Mouse (Mus musculus): ENCODE measurements around the gene Tekt3.

DNA sequence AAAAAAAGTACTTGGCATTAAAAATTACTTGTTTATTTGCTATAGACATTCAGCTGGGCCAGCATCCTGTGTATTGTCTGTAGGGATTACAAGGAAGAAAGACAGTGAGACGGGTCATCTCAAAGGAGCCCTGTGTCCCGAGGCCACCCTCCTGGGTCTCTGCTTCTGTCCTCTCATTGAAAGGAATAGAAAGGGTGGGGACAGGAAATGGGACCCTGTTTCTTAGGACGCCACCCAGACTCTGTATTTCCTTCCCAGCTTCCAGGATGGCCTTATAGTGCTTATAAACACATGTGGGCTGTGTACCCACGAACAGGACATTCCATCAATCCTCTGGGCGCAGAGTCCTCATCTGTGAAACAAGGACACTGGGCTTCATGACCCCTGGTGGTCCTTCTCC lies 30.8 kb downstream of the Tekt3 start:
- TF ChIP-seq CTCF (IDR thresholded peaks at IDR 0.05; ENCODE audit: low read depth, low read length) = no peak
- no peak for TF ChIP-seq GATA1 (IDR thresholded peaks at IDR 0.05; ENCODE audit: borderline replicate concordance, low read length)
- no peak for TF ChIP-seq POLR2AphosphoS5 (IDR thresholded peaks at IDR 0.05; ENCODE audit: insufficient replicate concordance, low read depth, low read length)
- TF ChIP-seq TAL1 (conservative IDR thresholded peaks at IDR 0.05; ENCODE audit: low read depth, low read length) = no peak

Measured in G1E (cell line).